Mouse (Mus musculus): ENCODE results near the gene Flad1.

Gene Flad1

DNA sequence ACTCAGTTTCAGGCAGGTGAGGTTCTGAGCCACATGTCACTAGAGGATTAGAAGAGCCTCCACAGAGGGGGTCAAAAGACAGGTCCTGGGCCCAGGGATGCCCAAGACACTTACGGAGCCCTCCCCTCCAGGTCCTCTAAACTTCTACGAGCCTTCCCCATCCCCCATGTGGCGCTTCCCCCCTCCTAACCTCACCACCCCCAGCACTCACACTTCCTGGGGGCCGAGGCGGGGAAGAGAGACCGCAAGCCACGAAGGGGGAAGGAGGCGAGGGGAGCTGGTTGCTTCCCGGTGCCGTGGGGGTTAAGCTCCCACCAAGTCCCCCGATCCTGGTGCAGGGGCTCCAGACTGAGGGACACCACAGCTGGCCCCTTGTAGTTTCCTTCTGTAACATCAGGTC is 26.2 kb downstream of the Flad1 start:
- CTCF ChIA-PET = interaction anchor here (0.6 to 1.0 kb wide), 6 partner anchors 11 to 74 kb away, joined by 3 to 5 read pairs (median 4); no protein-coding TSS in a partner anchor

DNA sequence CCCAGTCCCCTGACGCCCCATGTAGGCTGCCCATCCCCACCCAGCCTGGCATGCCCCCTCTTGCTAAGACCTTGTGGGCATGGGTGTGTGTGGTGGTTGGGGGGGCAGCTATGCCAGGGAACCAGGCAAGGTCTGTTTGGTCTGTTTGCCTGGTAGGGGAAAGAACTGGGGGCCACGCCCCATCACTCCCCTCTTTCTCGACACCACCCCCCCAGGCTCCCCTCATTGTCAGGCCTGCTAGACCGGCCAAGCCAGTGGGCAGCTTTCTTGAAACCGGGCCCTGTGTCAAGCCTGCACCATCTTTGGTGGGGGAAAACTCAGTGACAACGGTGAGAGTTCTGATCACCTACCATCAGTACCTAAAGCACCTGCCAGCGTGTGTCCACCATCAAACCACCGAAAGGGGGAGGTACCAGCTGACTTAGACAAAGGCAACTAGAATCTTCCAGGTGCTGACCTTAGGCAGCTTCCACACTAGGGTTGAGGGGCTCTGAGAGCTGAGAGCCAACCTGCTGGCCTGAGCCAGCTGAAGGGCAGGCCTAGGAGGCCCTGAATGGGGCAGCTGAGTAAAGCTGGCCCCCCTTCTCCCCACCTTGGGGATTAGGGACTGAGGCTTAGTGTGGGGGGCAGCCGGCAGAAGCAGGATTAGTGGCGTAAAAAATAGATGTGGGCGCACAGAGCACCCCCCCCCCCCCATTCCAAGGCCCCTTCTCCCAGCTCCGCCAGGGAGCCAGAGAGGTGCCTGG is 27.2 kb downstream of the Flad1 start:
- CTCF ChIA-PET = interaction anchor here (0.6 to 1.1 kb wide), 7 partner anchors 8 to 75 kb away, joined by 3 to 7 read pairs (median 4); no protein-coding TSS in a partner anchor

DNA sequence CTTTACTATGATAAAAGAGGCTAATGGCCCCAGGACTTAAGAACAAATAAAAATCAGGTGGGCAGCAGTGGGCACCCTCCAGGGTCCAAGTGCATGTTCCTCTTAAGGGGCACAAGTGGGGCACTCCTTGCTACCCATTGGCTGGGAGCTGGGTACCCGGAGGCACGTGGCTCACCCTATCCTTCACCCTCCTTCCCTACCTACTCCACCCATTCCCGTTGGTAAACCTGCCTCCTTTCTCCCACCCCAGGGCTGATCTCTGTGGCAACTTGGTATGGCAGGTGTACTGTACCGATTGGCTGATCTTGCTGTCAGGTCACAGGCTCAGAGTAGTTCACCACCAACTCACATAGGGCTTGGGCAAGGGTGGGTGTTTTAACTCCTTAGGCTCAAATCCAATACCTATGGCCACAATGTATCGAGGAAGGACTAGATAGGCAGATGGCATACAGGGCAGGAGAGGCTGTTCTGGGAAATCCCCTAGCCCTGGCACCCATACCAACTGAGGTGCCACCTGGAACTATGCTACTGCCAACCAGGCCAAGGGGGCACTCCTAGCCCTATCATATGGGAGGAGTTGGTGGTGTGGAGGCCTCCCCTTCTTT is 27.9 kb downstream of the Flad1 start:
- CTCF ChIA-PET = interaction anchor here (1.1 kb wide), 1 partner anchor 9 kb away, joined by 3 read pairs; no protein-coding TSS in a partner anchor

DNA sequence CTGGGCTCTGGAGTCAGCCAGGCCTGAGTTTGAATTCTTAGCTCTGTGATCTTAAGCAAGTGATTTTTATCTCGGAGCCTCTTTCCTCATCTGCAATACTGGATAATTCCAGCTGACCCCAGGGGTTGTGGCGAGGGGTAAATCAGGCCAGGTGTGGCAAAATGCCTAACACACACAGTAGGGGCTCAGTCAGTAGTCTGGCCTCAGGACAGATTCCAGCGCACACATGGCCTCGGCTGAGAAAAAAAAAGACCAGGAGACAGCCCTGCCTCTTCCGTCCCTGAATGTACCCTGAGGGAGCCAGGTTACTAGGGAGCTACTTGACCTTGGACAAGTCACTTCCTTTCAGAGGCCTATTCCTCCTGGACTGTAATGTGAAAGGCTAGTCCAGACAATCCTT is 28.7 kb downstream of the Flad1 start:
- CTCF ChIA-PET = interaction anchor here (1.0 kb wide), 1 partner anchor 9 kb away, joined by 4 read pairs; no protein-coding TSS in a partner anchor

DNA sequence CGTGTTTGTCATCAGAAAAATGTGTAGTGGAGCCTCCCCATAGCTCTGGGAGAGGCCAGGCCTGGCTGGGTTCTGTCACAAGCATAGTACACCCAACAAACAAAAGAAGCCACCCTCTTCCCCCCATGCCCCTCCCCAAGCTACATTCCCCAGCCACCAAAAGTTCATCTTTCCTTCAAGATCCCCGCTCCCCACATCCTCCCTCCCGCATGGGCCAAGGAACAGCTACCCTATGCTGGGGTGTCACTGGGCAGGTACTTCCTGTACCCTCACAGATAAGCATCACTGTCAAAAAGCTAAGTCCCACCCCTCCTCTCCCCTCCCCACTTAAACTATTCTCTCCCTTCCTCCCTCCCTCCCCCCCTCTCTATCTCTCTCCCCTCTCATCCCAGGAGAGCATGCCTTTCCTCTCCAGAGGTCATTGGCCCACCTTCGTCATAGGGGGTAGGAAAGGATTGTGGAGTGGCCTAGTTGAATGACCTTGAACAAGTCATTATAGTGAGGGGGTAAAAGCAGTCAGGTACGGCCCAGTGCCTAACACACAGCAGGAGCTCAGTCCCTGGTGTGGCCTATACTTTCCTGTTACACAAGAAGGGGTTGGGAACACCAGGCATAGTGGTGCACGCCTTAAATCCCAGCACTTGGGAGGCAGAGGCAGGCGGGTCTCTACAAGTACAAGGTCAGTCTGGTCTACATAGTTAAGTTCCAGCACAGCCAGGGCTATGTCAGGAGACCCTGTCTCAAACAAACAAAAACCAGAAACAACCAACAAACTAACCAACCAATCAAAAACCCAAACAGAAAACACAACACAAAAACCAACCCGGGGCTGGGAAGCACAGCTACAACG is 29.4 kb downstream of the Flad1 start:
- CTCF ChIA-PET = interaction anchor here (1.0 kb wide), 1 partner anchor 9 kb away, joined by 4 read pairs; no protein-coding TSS in a partner anchor

DNA sequence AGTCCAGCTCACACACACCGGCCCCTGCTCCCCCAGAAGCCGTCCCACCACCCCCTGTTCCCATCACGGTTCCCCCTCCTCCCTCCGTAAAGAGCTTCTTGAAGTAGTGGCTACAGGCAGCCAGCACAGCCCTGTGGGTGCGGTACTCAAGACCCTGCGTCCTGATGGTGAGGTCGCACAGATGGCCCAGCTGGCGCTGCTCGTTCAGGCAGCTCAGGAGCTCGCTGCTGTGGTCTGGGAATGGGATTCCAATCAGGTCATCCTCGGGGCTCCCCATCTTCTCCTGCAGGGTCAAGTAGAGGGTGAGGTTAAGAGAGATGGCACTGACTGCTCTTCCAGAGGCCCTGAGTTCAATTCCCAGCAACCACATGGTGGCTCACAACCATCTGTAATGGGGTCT is 30.4 kb downstream of the Flad1 start:
- CTCF ChIA-PET = no interaction called here

DNA sequence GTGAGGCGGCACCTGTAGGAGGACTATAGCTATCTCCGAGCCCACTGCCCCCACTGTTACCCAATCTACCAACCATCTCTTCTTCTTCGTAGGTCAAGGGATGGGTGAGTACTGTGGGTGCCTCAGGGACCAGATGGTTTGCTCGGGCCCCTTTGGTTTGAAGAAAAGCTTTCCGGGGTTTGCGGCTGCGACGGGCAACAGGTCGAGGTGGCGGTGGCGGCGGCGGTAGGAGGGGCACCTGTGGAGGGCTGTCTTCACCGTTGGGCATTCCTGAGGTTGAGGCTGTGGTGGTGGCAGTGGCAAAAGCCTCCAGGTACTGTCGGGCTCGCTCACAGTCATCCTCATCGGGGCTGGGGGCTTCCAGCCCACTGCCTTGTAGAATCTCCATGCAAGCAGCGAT is 31.0 kb downstream of the Flad1 start:
- CTCF ChIA-PET = interaction anchor here (1.7 kb wide), 1 partner anchor 15 kb away, joined by 5 read pairs; no protein-coding TSS in a partner anchor

DNA sequence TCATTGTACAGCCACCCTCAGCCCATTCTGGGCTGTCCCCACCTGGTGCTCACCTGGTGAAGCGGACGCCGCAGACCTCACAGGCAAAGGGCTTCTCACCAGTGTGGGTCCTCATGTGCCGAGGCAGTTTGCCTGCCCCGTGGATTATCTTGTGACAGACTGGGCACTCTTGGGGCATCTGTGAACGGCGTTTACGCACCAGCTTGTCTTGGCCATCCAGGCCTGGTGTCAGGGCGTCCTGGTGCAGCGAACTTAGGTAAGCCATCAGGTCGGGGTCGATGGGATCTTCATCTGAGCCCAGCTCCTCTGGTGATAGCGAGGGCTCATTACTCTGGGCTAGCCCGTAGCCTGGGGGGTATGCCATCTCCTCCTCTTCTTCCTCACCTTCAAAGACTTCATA is 31.4 kb downstream of the Flad1 start:
- CTCF ChIA-PET = interaction anchor here (1.7 kb wide), 1 partner anchor 16 kb away, joined by 5 read pairs; no protein-coding TSS in a partner anchor

DNA sequence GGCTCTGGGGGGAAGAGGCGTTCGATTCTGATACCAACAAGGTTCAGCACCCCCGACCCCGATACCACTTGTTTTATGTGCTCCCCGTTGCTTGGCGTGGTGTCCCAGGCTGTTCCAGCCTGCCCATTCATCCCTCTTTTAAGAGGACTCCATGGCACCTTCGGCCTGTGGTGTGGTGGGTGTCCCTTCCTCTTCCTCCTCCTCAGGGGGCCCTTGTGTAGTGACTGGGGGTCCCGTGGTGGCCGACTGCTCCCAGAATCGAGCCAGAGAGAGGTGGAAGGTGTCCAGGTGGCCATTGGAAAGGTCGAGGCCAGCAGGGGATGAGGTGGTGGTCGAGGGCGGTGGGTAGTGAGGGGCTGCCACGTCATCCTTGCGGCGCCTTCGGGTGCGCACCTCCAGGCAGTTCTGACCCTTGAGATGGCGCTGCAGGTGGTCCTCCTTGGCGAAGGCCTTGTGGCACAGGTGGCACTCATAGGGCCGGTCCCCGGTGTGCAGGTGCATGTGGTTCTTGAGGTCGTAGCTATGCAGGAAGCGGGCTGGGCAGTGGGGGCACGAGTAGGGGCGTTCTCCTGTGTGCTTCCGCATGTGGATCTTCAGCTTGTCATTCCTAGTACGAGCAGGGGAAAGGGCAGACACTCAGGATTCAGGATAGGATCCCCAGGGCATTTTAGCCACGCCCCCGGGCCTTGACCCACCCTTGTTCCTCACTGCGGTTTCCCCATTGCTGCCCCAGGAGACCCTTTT is 32.1 kb downstream of the Flad1 start:
- CTCF ChIA-PET = interaction anchor here (1.7 kb wide), 1 partner anchor 17 kb away, joined by 5 read pairs; no protein-coding TSS in a partner anchor

DNA sequence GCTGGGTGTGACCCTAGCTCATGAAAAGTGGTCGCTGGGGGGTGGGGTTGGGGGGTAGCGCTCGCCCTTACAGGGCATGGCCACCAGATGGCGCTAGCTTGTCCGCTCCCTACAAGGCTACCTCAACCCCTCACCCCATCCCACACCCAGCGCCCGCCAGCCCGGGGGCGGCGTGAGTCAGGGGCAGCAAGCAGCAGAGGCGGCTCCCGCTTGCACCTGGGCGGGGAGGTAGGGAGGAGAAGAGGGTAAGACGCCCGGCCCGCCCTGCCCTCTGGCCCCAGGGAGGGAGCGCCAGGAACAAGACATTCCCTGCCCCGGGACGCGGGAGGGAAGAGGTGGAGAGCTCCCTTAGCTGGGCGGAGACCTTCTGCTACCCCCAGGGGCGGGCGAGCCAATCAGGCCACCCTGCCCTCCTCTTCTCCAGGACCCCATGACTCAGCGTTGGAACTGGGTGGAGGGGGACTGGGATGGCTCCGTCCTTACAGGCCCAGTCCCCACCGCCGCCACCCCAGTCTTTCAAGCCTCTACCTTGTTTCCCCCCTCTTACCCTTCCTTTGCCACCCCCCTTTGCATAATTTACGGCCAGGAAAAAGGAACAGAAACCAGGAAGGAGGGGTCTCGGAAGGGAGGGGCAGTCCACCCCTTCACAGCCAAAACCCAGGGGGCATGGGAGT is 33.1 kb downstream of the Flad1 start:
- CTCF ChIA-PET = interaction anchor here (0.6 to 0.7 kb wide), 4 partner anchors 24 to 112 kb away, joined by 3 to 8 read pairs (median 6); no protein-coding TSS in a partner anchor

DNA sequence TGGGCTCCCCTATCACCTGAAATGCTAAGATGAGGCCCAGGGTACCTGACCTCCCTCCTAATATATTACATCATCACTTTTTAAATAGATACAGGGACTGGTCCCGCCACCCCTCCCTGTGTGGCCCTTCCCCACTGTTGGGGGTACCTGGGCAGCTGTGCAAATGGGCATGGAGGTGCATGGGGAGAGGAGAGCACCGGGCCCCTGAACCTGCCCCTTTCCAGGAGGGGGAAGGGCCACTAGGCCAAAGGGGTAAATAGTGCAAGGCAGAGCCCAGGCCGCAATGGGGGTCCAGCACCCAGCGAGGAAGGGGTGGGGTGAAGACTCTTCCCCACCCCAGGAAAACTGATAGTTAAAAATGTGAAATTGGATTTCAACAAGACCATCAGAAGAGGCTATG is 33.8 kb downstream of the Flad1 start:
- CTCF ChIA-PET = interaction anchor here (0.6 to 0.7 kb wide), 4 partner anchors 23 to 111 kb away, joined by 3 to 8 read pairs (median 6); no protein-coding TSS in a partner anchor

DNA sequence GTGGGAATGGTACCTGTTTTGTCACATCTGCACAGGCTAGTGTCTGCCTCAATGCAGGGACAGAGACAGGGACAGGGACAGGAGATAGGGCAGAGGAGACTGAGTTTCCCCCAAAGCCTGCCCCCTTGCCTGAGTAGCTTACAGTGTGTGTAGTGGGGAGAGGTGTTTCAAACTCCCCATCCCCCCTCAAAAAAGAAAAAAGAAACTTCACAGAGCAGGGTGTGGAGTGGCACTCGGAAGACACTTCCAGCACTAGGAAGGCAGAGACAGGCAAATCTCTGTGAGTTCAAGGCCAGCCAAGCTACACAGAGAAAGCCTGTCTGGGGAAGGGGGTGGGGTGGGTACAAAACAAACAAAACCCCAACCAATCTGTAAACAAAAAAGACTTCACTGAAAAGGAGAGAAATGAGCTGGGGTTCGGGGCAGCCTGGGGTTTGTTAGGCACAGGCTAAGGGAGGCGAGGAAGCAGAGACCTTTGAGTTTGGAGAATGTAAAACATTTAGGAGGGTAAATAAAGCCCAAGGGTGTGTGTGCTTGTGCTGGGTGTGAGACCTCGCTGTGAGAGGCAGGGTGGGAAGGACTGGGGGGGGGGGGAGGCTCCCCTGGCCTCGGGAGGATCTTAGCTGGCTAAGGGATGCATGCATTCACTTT is 38.0 kb downstream of the Flad1 start:
- CTCF ChIA-PET = interaction anchor here (0.7 kb wide), 1 partner anchor 819 kb away, joined by 3 read pairs; no protein-coding TSS in a partner anchor

DNA sequence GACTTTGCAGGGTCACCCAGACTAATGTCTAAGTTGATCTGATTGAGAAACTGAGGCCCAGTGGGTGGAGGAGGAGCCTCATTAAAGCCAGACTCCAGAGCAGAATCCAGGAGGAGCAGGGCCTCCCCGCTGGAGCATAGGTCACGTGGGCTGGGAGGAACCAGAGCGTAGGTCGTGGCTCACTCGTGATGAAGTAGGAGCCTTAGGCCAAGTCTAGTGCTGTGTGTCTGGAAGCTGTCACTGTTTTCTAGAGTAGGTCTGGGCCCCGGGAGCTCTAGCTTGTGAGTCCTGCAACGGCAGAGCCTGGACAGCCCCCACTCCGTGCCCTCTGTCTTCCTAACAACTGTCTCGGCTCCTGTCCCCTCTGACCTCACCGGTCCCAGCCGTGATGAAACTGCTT is 44.3 kb downstream of the Flad1 start:
- CTCF ChIA-PET = no interaction called here

DNA sequence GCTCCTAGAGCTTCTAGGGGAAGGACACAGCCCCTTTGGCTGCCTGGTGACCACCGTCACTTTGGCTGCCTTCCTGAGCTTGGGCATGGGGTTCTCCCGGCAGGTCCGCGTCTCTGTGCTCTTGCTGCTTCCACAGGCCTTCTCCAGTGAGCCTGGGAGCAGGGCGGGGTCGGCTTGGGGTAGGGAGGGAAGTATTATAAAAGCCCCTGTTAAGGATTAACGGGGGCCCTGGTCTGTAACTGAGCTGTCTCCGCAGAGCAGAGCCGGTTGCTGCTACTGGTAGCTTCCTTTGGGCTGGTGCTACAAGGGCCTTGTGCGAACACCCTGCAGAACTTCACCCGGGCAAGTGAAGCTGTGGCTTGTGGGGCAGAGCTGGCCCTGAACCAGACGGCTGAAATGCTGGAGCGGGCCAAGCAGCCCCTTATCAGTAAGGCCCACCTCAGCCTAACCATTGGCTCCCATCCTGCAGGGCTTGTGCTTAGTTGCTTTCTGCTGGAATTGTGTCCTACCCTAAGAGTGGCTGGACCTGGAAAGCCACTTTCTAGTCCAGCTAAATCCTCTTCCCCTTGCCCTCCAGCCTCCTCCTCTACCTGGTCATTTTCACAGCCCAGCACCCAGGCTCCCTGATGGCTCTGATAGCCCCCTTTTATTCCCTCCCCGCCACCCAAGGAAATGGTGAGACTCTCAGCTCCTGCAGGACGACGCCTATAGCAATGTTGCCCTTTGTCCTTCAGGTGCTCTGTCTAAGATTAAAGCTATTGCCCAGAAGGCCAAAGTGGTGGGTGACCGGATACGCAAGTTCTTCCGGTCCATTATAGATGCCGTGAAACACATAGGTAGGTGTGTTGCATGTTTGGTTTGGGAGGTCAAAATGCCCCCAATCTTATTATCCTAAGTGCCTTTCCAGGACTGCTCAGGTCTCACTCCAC is 45.9 kb downstream of the Flad1 start:
- CTCF ChIA-PET = no interaction called here

DNA sequence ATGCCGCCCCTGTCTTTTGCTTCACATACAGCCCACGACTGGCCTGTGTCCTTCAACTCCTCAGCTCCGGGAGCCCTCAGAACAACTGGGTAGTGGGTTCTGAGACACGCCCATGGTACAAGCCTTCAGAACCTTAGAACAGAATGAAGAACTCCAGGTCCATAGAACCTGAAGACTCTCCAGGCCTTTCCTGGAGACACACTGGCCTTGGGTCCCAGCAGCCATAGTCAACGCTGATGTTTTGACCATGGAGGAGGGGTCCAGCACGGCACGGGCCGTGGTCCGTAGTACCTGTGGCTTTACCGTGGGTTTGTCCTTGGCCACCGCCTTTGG is 46.6 kb downstream of the Flad1 start, which contains the start of gene Dcst1:
Gene Dcst1 (minus strand): TSS at position 101 of the 333 bp plus-strand sequence.
- CTCF ChIA-PET = no interaction called here

DNA sequence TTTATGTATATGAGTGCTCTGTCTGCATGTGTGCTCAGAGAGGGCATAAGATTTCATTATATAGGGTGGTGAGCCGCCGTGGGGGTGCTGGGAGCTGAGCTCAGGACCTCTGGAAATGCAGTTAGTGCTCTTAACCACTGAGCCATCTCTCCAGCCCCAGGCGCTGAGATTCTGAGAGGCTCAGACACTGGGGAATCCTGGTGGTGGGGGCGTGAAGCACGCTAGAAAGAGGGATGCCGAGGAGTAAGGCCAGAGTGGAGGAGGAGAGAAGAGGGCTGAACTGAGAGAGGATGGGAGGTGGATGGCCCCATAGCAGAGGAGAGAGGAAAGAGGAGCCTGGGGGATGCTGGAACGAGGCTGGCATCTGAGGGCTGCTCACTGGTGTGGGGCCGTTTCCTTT is 47.0 kb downstream of the Flad1 start:
- CTCF ChIA-PET = no interaction called here

DNA sequence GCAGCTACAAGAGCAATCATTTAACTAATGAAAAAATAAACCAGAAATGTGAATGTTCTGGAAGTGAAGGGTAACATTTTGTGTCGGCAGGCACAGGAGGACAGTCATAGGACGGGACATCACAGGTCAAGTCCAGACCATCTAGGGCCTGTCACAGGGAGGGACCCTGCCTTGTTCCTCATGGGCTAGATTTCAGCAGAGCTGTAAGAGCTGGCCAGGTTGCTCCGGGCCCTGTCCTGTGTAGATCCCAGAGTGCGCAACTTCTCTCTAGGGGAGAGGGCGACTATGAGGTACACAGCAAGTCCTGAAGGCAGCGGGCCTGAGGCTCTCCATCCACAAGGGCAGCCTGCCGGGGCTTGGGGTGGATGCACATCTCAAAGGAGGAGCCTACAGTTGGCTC is 50.0 kb downstream of the Flad1 start, which contains the start of gene Dcst2:
Gene Dcst2 (plus strand): TSS at position 301 of the 400 bp plus-strand sequence.
- CTCF ChIA-PET = no interaction called here

DNA sequence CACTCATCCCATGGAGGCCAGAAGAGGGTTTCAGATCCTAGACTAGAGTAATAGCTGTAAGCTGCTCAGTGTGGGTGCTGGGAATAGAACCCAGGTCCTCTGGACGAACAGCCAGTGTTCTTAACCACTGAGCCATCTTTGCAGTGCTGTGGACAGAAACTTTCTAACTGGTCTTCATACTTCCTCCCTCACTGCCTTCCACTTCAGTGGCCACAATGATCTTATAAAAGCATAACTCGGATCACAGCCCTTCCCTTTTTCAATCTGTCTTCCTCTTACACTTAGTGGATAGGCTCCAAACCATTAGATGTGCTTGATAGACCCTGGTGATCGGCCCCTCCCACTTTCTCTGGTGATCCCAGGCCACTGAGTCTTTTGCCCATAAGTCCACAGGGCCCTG is 51.4 kb downstream of the Flad1 start:
- CTCF ChIA-PET = interaction anchor here (0.5 kb wide), 1 partner anchor 121 kb away, joined by 3 read pairs; no protein-coding TSS in a partner anchor

DNA sequence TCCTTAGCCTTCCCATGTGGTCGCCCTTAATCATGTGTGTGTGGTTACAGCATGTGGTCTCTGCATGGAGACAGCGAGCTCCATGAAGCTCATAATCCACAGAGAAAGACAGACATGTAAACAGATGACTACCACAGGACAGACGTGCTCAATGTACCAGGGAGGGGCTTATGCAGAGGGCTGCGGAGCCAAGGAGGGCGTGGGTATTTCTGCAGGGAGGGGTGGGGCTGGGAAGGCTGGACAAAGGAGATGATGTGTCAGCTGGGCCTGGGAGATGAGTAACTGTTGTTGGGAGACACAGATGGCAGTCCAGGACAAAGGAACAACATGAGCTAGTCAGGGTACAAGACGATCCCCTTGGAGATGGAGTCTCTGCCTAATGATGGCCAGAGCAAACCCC is 52.0 kb downstream of the Flad1 start:
- CTCF ChIA-PET = interaction anchor here (0.6 to 0.7 kb wide), 3 partner anchors 20 to 57 kb away, joined by 3 to 9 read pairs (median 5); no protein-coding TSS in a partner anchor

Data from spleen, embryonic (tissue).